Mouse (Mus musculus) skeletal muscle tissue, adult 2 months (tissue): ENCODE data around the gene Olfr874.
"Not testable (repeated sequence)": the region's sequence is repeated elsewhere in the genome, so short reads cannot be mapped to it uniquely, and the experiment has no call there.

Experiments
- DNase-seq: peaks from one replicate; pipeline ENCODE4 v3.0.0-alpha.2; 2012; ENCODE audit warnings: low read depth, low spot score

The Olfr874 gene

DNA sequence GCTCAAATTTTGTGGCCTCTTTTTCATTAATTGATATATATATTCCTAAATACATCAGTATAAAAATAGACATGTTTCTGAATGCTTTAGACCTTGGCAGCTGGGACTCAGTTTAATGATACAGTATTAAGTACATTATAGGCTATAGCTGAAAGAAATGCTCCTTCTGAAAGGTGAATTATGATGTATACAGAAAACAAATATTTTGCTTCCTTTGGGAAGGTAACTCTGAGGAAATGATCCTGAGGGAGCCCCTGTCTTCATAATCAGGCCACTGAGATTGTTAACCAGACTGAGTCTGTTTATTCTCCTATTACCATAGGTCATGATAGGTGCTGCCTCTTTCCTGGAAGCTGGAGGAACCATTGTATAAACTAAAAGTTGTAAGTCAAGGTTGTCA, at the start of gene Olfr874:
Olfr874 (plus strand) TSS at position 301 of the 400 bp plus-strand sequence.
- DNase-seq: no peak

- DNase-seq: no peak
These were observed 28.8 kb upstream of the Olfr874 start, which contains the start of gene Olfr160 for GRCm38 (mm10) chr9:37716150-37716549. Gene Olfr160, minus strand, starts transcription at chr9:37716250.

- no peak for DNase-seq
These were observed 10.6 kb upstream of the Olfr874 start for GRCm38 (mm10) chr9:37734310-37734709.

- DNase-seq: no peak
These were observed 5.6 kb downstream of the Olfr874 start for GRCm38 (mm10) chr9:37750319-37751075.

DNA sequence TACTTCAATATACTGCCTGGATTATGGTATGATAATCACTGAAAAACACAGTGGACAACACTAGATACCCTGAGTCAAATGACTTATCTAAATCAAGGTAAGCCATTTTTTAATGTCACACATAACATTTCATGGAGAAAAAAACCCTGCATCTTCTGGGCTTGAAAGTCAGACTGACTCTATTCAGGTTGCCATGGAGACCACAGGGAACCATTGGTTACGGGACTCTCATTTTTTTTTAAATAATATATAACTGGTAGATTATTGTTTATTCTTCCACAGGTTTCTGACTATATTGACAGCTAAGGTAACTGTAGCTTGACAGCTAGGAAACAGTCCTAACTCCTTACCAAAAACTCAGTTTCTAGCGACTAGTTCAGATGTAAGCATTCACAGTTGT, 6.6 kb downstream of the Olfr874 start:
- no peak for DNase-seq

- no peak for DNase-seq
These were observed 7.1 kb downstream of the Olfr874 start for GRCm38 (mm10) chr9:37752006-37752405.

- no peak for DNase-seq
These were observed 16.8 kb downstream of the Olfr874 start for GRCm38 (mm10) chr9:37761728-37762127.

DNA sequence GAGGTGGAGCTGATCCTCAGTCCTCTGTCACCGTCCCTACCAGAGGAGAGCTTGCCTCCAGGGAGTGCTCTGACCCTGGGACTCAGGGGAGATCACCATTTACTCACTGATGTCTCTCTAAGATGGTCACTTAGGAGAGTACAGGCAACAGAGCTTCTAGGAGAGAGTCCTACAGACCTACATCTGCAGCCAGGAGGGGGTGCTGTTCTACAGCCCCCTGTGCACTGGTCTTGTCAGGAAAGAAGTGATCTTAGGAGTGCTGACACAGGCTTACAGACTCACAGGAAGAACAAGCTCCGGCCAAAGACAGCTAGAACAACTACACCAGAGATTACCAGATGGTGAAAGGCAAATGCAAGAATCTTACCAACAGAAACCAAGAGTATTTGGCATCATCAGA, 17.6 kb downstream of the Olfr874 start:
- DNase-seq: no peak

DNA sequence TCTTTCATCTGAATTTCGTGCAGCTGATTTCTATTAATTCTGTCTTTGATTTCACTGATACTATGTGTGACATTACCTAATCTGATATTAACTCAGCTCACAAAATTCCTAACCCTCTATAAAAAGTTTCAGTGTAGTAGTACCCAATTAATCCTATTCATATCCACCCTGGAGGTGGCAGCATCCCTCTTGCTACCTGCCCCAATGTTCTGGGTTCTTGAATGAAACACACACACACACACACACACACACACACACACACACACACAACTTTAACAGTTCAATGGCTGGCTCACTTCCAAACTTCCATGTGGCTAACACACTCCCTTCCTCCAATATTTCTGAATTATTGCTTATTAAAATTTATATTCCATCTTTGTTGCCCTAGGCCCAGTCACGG, 25.8 kb downstream of the Olfr874 start:
- no peak for DNase-seq

DNA sequence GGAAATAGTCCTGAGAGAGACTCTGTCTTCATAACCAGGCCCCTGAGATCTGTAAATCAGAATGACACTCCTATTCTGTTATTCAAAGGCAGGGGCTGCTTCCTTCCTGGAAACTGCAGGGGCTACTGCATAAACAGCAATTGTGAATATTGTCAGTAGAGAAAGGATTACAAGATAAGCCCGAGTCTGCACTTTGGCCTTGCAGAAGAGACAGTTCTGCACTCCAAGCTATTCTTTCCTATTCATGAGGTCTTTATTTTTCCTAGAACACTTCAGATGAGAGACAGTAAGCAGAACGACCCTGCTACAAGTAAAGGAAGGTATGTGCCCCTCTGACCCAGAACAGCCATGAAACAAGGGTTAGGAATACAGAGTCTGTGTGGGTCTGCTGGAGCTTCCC, 26.9 kb downstream of the Olfr874 start, which contains the start of gene Olfr875:
Olfr875 (plus strand) TSS at position 99 of the 400 bp plus-strand sequence.
- no peak for DNase-seq

DNA sequence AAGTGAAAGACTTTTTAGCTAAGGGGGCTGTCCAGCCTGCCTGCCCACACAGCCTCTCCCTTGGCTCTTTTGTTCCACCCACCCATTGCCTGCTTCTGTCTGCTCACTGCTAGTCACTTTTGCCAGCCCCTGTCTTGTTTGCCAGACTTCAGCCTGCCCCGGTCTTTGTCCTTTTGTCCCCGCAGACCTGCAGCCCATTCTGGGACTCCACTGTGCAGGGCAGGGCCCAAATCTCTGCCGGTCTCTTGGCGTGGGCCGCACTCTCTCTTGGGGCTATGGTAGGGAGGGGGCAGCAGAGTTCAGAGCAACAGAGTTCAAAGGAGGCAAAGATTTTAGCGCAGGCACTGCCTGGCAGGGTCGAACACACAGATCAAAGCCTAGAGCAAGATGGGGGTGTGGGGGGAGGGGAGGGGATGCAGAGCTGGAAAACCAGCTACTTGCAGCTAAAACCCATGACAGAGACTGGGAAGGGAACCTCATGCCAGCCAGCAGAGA, 37.9 kb downstream of the Olfr874 start:
- DNase-seq: no peak

DNA sequence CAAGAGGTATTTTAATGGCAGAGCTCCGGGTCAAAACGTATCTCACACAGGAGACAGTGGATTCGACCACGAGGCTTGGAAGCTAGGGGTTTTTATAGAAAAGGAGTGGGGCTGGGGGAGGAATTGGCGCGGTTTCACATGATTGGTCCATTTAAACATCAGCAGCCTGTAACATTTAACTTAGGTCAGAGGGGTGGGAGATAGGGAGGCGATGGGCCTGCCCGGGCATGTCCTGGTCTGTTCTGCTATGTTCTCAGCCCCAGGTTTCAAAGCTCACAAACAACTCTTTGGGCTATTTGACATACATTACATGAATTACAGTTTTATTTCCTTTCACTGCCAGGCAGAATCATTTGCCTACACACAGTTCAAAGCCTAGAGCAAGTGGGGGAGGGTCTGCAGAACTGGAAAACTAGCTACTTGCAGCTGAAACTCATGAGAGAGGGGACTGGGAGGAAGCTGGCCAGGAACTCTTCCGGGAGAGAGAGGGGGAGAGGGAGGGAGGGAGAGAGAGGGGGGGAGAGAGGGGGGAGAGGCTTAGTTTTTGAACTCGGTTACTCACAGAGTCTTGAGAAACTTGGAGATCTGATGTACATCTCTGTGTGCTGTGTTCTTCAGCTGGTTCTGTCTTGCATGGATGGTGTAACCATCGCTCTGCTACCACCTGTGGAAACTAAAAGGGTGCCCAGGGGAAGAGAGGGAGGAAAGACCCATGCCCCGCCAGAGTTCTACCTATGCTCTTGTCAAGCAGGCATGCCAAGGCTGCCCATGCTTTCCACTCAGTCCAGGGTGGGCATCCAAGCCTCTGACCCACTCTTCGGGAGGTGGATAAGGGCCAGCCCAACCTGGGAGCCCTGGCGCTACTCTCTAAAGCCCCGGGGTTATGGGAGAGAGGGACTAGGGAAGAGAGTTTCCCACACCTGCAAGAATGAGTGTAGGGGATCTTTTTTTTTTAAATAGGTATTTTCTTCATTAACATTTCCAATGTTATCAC, 38.8 kb downstream of the Olfr874 start:
- DNase-seq: not testable (repeated sequence)

GRCm38 (mm10) chr9:37786411-37786810, 41.5 kb downstream of the Olfr874 start:
- DNase-seq: no peak
